Comparison of ENCODE assay signal across 29 mouse cellular contexts in the genomic region with DNA sequence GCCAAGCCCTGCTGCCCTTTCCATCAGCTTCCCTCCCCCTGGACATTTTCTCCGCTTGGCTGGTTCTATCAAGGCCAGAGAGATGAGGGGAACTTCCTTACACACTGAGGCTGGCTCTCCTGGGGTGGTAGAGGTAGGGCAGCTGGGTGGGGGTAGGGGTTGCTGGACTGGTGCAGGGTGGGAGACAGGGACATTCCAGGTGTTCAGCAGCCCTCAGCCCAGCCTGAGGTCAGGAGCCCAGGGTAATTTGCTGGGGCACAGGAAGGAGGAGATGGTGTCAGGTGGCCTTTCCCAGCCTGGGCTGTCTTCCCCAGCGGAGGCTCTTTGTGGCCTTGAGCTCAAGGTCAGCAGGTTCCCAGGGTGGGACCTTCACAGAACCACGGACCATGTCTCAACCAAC. TPM values are rescaled to one million over a fixed set of nuclear protein-coding genes. Genes with fewer than 3 reads are reported as not detected.
DNase-seq lines count a peak whose midpoint lies in the region; ATAC-seq and TF ChIP-seq lines count a peak whose summit lies in the region.
"Had no signal": no experiment of that assay in that cellular context is flagged by ENCODE, and none has a peak within 500 bp of the region (broad histone marks: within the 10 kb centered on the region; RNA-seq: fewer than 3 reads in every experiment).

No protein-coding gene starts in this region.

- peak; percentile 30 for DNase-seq in kidney, adult 2 months
- no peak for DNase-seq in kidney, adult 18-20 months
- no peak for DNase-seq in kidney, adult 8-10 months
- no peak for DNase-seq in kidney, postnatal 0 days (ENCODE audit: low spot score)
- peak; percentile 46 for DNase-seq in kidney, postnatal 10 days
- DNase-seq in spleen, adult 12 weeks (ENCODE audit: low spot score): no peak
- DNase-seq: adrenal gland, adult 2 months; adrenal gland, postnatal 14 days; cerebellum, adult 11-12 months; cerebellum, adult 8-10 months; cerebellum, postnatal 10 days; cerebellum, postnatal 36 days; embryo, embryonic 11 days; forebrain, postnatal 0 days; gastrocnemius, adult 2 months; gastrocnemius, postnatal 14 days; heart, adult 18-20 months; heart, postnatal 10 days; heart, postnatal 36 days had no signal

- WGBS in kidney, adult 2 months: 70% methylated on average over 3 of the region's 3 CpGs
- 34% methylated on average over 3 of the region's 3 CpGs for WGBS in kidney, embryonic 16.5 days
- WGBS in kidney, postnatal 0 days: 51% methylated on average over 3 of the region's 3 CpGs

- H3K4me2 ChIP-seq in kidney, embryonic 16.5 days (replicated peaks; ENCODE audit: low read depth, low read length): no peak overlapping the region
- no peak overlapping the region for H3K4me2 ChIP-seq in kidney, postnatal 0 days (ENCODE audit: low read length)
- H3K4me2 ChIP-seq: embryonic facial prominence, embryonic 13.5 days; heart, embryonic 12.5 days; heart, embryonic 15.5 days; hindbrain, embryonic 15.5 days had no signal

- H3K36me3 ChIP-seq in kidney, adult 2 months (ENCODE audit: control insufficient read depth, insufficient read depth, low read length): no peaks in the 10 kb centered on the region
- H3K36me3 ChIP-seq in kidney, embryonic 16.5 days (ENCODE audit: insufficient read depth, low read length): no peaks in the 10 kb centered on the region
- no peaks in the 10 kb centered on the region for H3K36me3 ChIP-seq in kidney, postnatal 0 days (ENCODE audit: insufficient read depth, low read length)
- H3K36me3 ChIP-seq: embryonic facial prominence, embryonic 10.5 days; embryonic facial prominence, embryonic 13.5 days; heart, embryonic 12.5 days; heart, embryonic 15.5 days; hindbrain, embryonic 15.5 days had no signal

- H3K9ac ChIP-seq in kidney, embryonic 16.5 days (replicated peaks; ENCODE audit: low read length): no peak overlapping the region
- H3K9ac ChIP-seq in kidney, postnatal 0 days (ENCODE audit: low read depth, low read length): no peak overlapping the region
- H3K9ac ChIP-seq: embryonic facial prominence, embryonic 13.5 days; forebrain, postnatal 0 days; heart, embryonic 12.5 days; heart, embryonic 15.5 days; hindbrain, embryonic 15.5 days had no signal

- no peaks in the 10 kb centered on the region for H3K9me3 ChIP-seq in kidney, embryonic 16.5 days (ENCODE audit: low read length)
- H3K9me3 ChIP-seq in kidney, postnatal 0 days (replicated peaks; ENCODE audit: low read length): no peaks in the 10 kb centered on the region
- H3K9me3 ChIP-seq: embryonic facial prominence, embryonic 10.5 days; embryonic facial prominence, embryonic 13.5 days; heart, embryonic 12.5 days; heart, embryonic 15.5 days; hindbrain, embryonic 15.5 days had no signal

- peak; percentile 89 for ATAC-seq in kidney, embryonic 16.5 days (ENCODE audit: low FRiP score, low TSS enrichment)
- peak; percentile 70; the same call in 1 of the 2 replicates for ATAC-seq in kidney, postnatal 0 days (replicated peaks; ENCODE audit: low FRiP score, low read depth)
- ATAC-seq in granulocyte monocyte progenitor cell, adult 5-6 weeks (replicated peaks; ENCODE audit: poor library complexity, severe bottlenecking): no peak
- ATAC-seq: CD4-positive, CD25-positive, alpha-beta regulatory T cell, adult 4 months; forebrain, embryonic 14.5 days; forebrain, postnatal 0 days had no signal

- no peak overlapping the region for H3K4me3 ChIP-seq in kidney, adult 2 months (ENCODE audit: insufficient read depth, low read depth, low read length)
- H3K4me3 ChIP-seq in kidney, embryonic 16.5 days (ENCODE audit: low read length): no peak overlapping the region
- H3K4me3 ChIP-seq in kidney, postnatal 0 days (replicated peaks; ENCODE audit: low read depth, low read length): no peak overlapping the region
- H3K4me3 ChIP-seq: embryonic facial prominence, embryonic 10.5 days; embryonic facial prominence, embryonic 13.5 days; erythroblast, embryonic 14.5 days; gastrocnemius, adult 2 months; heart, embryonic 12.5 days; heart, embryonic 15.5 days; hindbrain, embryonic 15.5 days had no signal

- no peaks in the 10 kb centered on the region for H3K27me3 ChIP-seq in kidney, adult 2 months (replicated peaks; ENCODE audit: control insufficient read depth, insufficient read depth, low read length)
- no peaks in the 10 kb centered on the region for H3K27me3 ChIP-seq in kidney, embryonic 16.5 days (ENCODE audit: insufficient read depth, low read length)
- H3K27me3 ChIP-seq in kidney, postnatal 0 days (ENCODE audit: insufficient read depth, low read length): no peaks in the 10 kb centered on the region
- H3K27me3 ChIP-seq: hindbrain, embryonic 15.5 days had no signal

- no peak for TF ChIP-seq POLR2A in kidney, adult 2 months (IDR thresholded peaks at IDR 0.05; ENCODE audit: low read depth, low read length)

- H3K4me1 ChIP-seq in kidney, adult 2 months (ENCODE audit: control insufficient read depth, insufficient read depth, low read length): peaks cover 10% of the 10 kb centered on the region; the same call in 1 of the 2 replicates
- peaks cover 69% of the 10 kb centered on the region for H3K4me1 ChIP-seq in kidney, embryonic 16.5 days (ENCODE audit: insufficient read depth, low read length)
- peaks cover 40% of the 10 kb centered on the region for H3K4me1 ChIP-seq in kidney, postnatal 0 days (replicated peaks; ENCODE audit: insufficient read depth, low read length)

- no peak for TF ChIP-seq CTCF in kidney, adult 2 months (conservative IDR thresholded peaks at IDR 0.05; ENCODE audit: insufficient read depth, insufficient read length, low read depth, low read length)
- no peak for TF ChIP-seq CTCF in kidney, postnatal 0 days (IDR thresholded peaks at IDR 0.05; ENCODE audit: low read depth)

- no peak overlapping the region for H3K27ac ChIP-seq in kidney, adult 2 months (ENCODE audit: insufficient read depth, low read depth, low read length)
- H3K27ac ChIP-seq in kidney, embryonic 16.5 days (ENCODE audit: low read length): peak overlapping the region; percentile 92
- peak overlapping the region; percentile 69 for H3K27ac ChIP-seq in kidney, postnatal 0 days
- H3K27ac ChIP-seq: embryonic facial prominence, embryonic 10.5 days; embryonic facial prominence, embryonic 13.5 days; gastrocnemius, adult 2 months; heart, embryonic 15.5 days; hindbrain, embryonic 15.5 days had no signal

RNA-seq across cellular contexts. Expression of a gene that starts 6.5 kb away (rescaled TPM):
- polyA plus RNA-seq in kidney, adult 2 months (2012; rRNA removed): 21.9 and 23.2 TPM in 2 replicates
- polyA plus RNA-seq in kidney, embryonic 16.5 days (2015; fragmentation: Nextera tagmentation; extraction: Ambion mirVana): 230 and 247 TPM in 2 replicates
- polyA plus RNA-seq in kidney, postnatal 0 days (2015; fragmentation: Nextera tagmentation; extraction: Ambion mirVana): 174 and 180 TPM in 2 replicates
- total RNA-seq in granulocyte monocyte progenitor cell, adult 5-6 weeks (2014; fragmentation: Nextera tagmentation): 10.0 and 11.4 TPM in 2 replicates
- 5.1 and 7.9 TPM in 2 replicates for total RNA-seq in granulocyte monocyte progenitor cell, adult 5-6 weeks (2017)

RNA-seq across cellular contexts. Expression of a gene that starts 46.5 kb away (rescaled TPM):
- 204 and 218 TPM in 2 replicates for polyA plus RNA-seq in kidney, adult 2 months (2012; rRNA removed)
- 859 and 884 TPM in 2 replicates for polyA plus RNA-seq in kidney, embryonic 16.5 days (2015; fragmentation: Nextera tagmentation; extraction: Ambion mirVana)
- 477 and 504 TPM in 2 replicates for polyA plus RNA-seq in kidney, postnatal 0 days (2015; fragmentation: Nextera tagmentation; extraction: Ambion mirVana)
- 342 and 407 TPM in 2 replicates for total RNA-seq in granulocyte monocyte progenitor cell, adult 5-6 weeks (2014; fragmentation: Nextera tagmentation)
- 626 and 725 TPM in 2 replicates for total RNA-seq in granulocyte monocyte progenitor cell, adult 5-6 weeks (2017)

RNA-seq across cellular contexts. Expression of a gene that starts 46.9 kb away (rescaled TPM):
- 26.4 and 35.6 TPM in 2 replicates for polyA plus RNA-seq in kidney, adult 2 months (2012; rRNA removed)
- polyA plus RNA-seq in kidney, embryonic 16.5 days (2015; fragmentation: Nextera tagmentation; extraction: Ambion mirVana): 35.1 and 39.0 TPM in 2 replicates
- 26.8 and 28.3 TPM in 2 replicates for polyA plus RNA-seq in kidney, postnatal 0 days (2015; fragmentation: Nextera tagmentation; extraction: Ambion mirVana)
- total RNA-seq in granulocyte monocyte progenitor cell, adult 5-6 weeks (2014; fragmentation: Nextera tagmentation): 20.0 and 25.8 TPM in 2 replicates
- 15.7 and 42.7 TPM in 2 replicates for total RNA-seq in granulocyte monocyte progenitor cell, adult 5-6 weeks (2017)

Comparison
In these comparisons a context has a peak if more than half of its experiments do, and no peak if none do; other contexts are left out.
1. DNase-seq: peak in kidney, adult 2 months (single experiment) and kidney, postnatal 10 days (single experiment); none in kidney, adult 18-20 months (single experiment), kidney, adult 8-10 months (0 of 2), kidney, postnatal 0 days (single experiment) and spleen, adult 12 weeks (single experiment).